Mouse (Mus musculus): ENCODE data around the gene Hmga1.
A peak's percentile ranks its signal among the peaks of the same experiment; 100 is the strongest.

The Hmga1 gene

DNA sequence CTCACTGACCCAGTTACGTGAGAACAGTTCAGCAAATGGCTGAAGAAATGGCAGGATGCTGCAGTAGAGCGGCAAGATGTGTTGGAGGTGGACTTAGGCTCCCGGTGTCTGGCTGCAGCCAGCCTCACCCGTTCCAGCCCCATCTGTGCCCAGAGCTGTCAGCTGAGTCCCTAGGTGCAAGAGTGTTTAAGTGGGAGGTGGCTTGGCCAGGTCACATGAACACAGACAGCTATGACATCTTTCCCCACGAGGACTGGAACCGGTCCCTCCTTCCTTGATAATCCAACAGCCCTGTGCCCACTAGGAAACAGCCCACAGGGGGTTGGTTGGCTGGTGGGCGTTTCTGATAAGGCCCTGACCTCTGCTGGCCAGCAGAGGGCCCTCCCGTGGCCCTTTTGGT lies 28.3 kb upstream of the Hmga1 start:
- no peak for DNase-seq (ENCODE audit: low read depth, low spot score)

DNA sequence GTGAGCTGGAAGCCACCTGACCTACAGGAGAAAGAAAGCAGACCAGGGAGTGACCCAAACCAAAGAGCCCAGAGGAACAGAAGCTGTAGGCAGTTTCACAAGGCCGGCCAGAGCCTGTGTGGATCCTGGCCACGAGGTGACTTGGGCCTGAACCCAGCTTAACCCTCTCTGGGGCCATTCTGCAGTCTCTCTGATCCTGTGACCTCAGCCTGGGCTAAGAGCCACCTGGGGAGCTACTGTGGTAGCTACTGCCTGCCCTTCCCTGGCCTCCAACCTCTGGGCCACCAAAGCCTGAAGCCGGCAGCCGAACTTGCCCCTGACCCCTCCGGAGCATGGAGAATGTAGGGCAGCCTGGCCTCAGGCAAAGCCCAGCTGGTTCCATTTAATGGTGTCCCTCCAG lies 27.5 kb upstream of the Hmga1 start:
- no peak for DNase-seq (ENCODE audit: low read depth, low spot score)

- DNase-seq (ENCODE audit: low read depth, low spot score) = peak; percentile 67
Observed at GRCm38 (mm10) chr17:27532095-27532494, 24.2 kb upstream of the Hmga1 start.

GRCm38 (mm10) chr17:27533354-27533753 lies 22.9 kb upstream of the Hmga1 start:
- DNase-seq (ENCODE audit: low read depth, low spot score) = no peak

GRCm38 (mm10) chr17:27534718-27535117 lies 21.6 kb upstream of the Hmga1 start:
- DNase-seq (ENCODE audit: low read depth, low spot score) = peak; percentile 61

GRCm38 (mm10) chr17:27541261-27541660 lies 15.0 kb upstream of the Hmga1 start:
- no peak for DNase-seq (ENCODE audit: low read depth, low spot score)

DNA sequence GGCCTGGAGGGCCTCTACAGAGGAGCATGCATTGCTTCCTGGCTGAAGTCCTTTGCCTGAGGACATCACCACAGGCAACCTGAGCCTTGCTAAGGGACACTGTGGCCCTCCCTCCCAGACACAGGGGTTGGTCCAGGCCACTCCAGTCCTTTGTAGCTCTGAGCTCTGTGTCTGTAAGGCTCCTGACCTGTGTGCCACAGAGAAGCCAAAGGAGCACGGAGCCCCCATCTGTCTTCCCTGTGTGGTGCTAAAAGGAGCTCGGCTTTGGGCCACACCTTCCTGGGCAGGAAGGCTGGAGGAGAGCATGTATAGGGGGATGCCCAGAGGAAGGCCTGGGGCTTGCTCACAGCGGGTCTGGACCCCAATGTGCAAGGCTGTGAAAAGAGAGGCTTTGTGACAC lies 14.3 kb upstream of the Hmga1 start:
- no peak for DNase-seq (ENCODE audit: low read depth, low spot score)

- no peak for DNase-seq (ENCODE audit: low read depth, low spot score)
Observed at GRCm38 (mm10) chr17:27544551-27544950, 11.7 kb upstream of the Hmga1 start.

- DNase-seq (ENCODE audit: low read depth, low spot score) = no peak
Observed at GRCm38 (mm10) chr17:27545991-27546390, 10.3 kb upstream of the Hmga1 start.

GRCm38 (mm10) chr17:27546574-27547085 lies 9.7 kb upstream of the Hmga1 start:
- DNase-seq (ENCODE audit: low read depth, low spot score) = no peak

- no peak for DNase-seq (ENCODE audit: low read depth, low spot score)
Observed at GRCm38 (mm10) chr17:27547253-27547868, 8.9 kb upstream of the Hmga1 start.

DNA sequence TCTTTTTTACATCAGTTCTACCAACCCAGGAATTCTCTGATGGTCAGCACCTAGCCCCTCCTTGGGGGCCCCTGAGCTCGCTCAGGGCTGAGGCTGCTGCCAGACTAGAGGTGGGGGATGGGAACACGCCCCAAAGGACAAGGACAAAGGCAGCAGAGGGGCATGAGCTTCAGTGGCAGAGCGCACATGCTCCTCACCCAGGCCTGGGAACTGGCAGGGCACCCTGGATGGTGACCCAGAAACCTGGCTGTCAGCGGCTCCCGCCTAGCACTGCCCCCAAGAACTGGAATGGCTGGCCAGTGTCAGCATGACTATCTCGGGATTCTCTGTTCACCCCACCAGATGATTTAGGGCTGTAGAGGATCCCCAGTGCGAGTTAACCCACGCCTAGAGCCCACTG lies 7.1 kb upstream of the Hmga1 start:
- no peak for DNase-seq (ENCODE audit: low read depth, low spot score)

- no peak for DNase-seq (ENCODE audit: low read depth, low spot score)
Observed at GRCm38 (mm10) chr17:27551393-27551940, 4.8 kb upstream of the Hmga1 start.

DNA sequence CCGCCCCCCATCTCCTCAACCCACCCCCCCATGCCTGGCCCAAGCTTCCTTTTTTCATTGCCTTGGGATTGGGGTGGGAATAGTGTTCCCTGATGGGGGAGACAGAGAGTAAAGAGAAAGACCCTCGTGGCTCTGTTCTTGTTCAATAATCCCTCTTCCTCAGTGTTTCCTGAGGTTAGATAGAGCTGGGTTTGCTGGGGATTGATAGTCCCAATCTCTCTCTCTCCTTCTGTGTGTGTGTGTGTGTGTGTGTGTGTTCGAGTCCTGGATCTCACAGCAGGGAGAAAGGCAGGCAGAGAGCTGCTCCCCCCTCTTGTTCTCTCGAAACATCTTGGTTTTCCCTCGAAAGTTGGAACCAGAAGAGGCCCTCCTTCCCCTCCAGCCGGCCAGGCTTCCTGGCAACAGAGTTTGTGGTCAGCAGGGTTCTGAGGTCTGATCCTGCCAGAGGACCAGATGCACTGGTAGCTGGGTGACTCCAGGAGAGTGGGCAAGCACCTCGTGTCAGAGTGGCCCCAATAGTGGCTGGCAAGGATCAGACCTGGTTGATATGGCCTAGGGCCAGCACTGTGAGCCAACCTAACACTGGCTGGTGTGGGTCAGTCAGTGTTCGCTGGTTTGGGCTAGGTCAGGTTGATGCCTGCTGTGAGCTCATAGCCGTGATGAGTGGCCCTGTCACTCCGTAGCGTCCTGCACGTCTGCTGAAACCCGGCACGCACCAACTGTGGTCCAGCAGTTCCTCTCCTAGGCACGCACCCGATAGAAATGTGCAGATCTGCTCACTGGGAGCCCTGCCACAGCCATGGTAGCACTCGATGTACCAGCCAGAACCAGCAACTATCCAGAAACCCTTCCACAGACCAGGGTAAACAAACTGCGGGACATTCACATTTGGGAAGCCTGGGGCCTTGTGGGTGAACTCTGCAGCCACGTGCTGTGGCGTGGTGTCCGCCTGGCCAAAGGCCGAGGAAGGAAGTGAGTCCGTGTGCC lies 3.8 kb upstream of the Hmga1 start:
- no peak for DNase-seq (ENCODE audit: low read depth, low spot score)

DNA sequence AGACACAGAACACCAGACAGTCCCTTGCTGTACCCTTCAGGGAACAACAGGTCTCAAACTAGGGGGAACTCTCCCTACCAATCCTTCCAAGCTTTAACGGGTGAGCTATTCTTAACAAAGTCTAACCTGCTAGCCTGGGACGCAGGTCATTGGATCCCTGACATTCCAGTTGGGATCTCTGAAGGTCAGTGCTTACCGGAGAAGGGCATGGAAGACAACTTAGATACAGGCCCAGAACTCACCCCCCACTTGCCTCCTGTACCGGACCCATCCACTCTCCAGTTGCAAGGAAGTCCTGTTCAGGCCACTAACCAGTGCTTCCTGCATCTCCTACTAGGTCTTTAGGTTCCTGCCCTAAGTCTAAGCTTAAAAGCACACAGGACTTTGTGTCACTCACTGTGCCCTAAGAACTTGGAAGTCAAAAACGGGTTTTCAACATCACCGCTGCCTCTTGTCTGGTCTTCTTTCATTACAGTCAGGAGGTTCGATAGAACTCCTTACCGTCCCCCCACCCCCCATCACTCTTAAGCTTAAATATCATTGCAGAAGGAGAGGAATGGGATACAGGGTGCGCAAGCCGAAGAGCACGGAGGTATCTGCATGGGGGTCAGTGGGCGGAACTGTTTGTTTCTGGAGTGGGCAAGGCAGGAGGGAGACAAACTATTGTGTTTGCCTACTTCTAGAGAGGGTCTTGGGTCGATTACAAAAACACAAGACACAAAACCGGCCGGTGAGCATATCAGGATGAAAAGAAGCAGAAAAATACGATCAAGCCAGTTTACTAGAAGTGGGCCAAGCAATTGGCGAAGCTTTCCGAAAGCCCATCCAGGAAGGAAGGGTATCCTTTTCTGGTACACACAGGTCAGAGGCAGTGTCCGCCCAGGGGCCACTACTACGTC lies 2.0 kb upstream of the Hmga1 start:
- DNase-seq (ENCODE audit: low read depth, low spot score) = no peak

DNA sequence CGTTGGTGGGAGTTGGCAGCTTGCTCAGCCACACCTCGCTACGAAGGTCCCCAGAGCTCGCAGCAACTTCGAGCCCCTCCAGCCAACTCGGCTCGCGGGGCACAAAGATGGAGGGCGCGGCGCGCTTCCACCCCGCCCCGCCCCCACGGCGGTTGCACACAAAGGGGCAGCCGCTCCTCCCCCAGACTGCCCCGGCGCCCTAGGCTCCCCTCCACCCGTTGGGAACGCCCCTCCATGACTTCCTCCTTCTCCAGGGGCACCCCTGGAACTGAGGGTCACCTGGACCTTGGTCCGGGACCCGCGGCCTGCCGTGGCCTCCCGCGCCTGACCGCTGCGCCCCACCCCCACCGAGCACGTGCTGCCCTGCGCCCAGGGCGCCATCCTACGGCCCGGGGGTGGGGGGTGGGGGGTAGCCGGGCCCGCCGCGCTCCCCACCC lies 1.2 kb upstream of the Hmga1 start:
- no peak for DNase-seq (ENCODE audit: low read depth, low spot score)

- DNase-seq (ENCODE audit: low read depth, low spot score) = peak; percentile 40
Observed at GRCm38 (mm10) chr17:27555512-27556172, 655 bp upstream of the Hmga1 start.

DNA sequence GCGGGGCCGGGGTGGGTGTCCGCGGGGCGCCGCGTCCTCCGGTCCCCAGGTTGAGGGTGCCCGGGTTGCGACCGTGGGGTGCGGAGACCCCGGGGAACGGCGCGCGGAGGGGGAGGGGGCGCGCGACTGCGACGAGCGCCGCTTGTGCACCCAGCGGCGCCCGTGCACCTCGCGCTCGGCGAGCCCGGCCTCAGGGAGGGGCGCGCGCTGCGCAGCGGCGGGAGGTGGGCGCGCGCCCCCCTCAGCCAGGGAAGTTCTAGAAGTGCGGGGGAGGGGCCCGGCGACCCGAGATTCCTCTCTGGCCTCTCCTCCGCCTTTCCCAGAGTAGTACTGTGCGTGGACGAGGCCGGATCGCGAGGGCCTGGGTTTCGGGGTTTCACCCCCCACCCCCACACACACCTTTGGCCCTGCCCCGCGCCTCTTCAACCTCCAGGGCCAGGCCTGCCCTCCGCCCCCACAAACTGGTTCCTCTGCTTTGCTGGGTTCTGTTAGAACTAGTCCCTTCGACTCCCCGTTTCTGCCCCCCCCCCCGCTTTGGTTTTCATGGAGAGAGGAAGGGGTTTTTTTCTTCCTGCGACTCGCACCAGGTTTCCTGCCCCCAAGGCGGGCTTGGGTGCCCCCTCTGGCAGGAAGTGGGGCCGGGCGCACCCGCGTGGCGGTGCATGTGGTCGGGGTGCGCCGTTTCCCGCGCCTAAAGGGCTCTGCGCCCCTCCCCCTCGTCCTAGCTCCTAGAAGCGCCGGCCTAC lies 1.1 kb downstream of the Hmga1 start:
- DNase-seq (ENCODE audit: low read depth, low spot score) = no peak

- no peak for DNase-seq (ENCODE audit: low read depth, low spot score)
Observed at GRCm38 (mm10) chr17:27557927-27558661, 1.8 kb downstream of the Hmga1 start.
